Mouse (Mus musculus) liver, adult 2 months (tissue): ENCODE measurements around the gene Tdpoz1. TPM values are rescaled to one million over a fixed set of nuclear protein-coding genes. Genes with fewer than 3 reads are reported as not detected.

Source experiments
- polyA plus RNA-seq: library from polyadenylated mRNA; depleted of rRNA; stranded (reverse); fragments of >200 nt; gene quantifications from 2 replicates; pipeline ENCODE4 v1.2.3, GENCODE M21; 2012; rRNA removed
- total RNA-seq: library from RNA; depleted of rRNA; stranded (reverse); fragments of >200 nt; gene quantifications from 2 replicates; pipeline ENCODE4 v1.2.3, GENCODE M21; 2014; rRNA removed

The Tdpoz1 gene
- total and polyA plus RNA-seq, 2 experiments: not detected

Other genes starting within 250 kb of the Tdpoz1 start
- under 0.01 and 0.09 TPM in 2 replicates for gene Tchh, start 234.0 kb downstream of the Tdpoz1 start, total RNA-seq
- gene Tchh, start 234.0 kb downstream of the Tdpoz1 start, polyA plus RNA-seq: 0.02 and 0.04 TPM in 2 replicates
- not detected in 2 replicates for gene Tchhl1, start 207.6 kb downstream of the Tdpoz1 start, total RNA-seq
- gene Tchhl1, start 207.6 kb downstream of the Tdpoz1 start, polyA plus RNA-seq: not detected in 2 replicates
- gene S100a11, start 155.8 kb downstream of the Tdpoz1 start, total RNA-seq: 3.0 and 5.4 TPM in 2 replicates
- gene S100a11, start 155.8 kb downstream of the Tdpoz1 start, polyA plus RNA-seq: 3.4 and 4.3 TPM in 2 replicates
- gene S100a10, start 121.2 kb downstream of the Tdpoz1 start, total RNA-seq: 147 and 292 TPM in 2 replicates
- 80.0 and 88.2 TPM in 2 replicates for gene S100a10, start 121.2 kb downstream of the Tdpoz1 start, polyA plus RNA-seq
- not detected in 2 replicates for gene Tdpoz2, start 23.6 kb downstream of the Tdpoz1 start, total RNA-seq
- not detected in 2 replicates for gene Tdpoz2, start 23.6 kb downstream of the Tdpoz1 start, polyA plus RNA-seq
- gene Gm37596, start 16.8 kb upstream of the Tdpoz1 start, total RNA-seq: not detected in 2 replicates
- not detected in 2 replicates for gene Gm37596, start 16.8 kb upstream of the Tdpoz1 start, polyA plus RNA-seq
- gene Gm5773, start 96.7 kb upstream of the Tdpoz1 start, total RNA-seq: not detected in 2 replicates
- gene Gm5773, start 96.7 kb upstream of the Tdpoz1 start, polyA plus RNA-seq: not detected in 2 replicates
- not detected in 2 replicates for gene Tdpoz4, start 120.1 kb upstream of the Tdpoz1 start, total RNA-seq
- not detected in 2 replicates for gene Tdpoz4, start 120.1 kb upstream of the Tdpoz1 start, polyA plus RNA-seq
- not detected in 2 replicates for gene Tdpoz3, start 149.7 kb upstream of the Tdpoz1 start, total RNA-seq
- gene Tdpoz3, start 149.7 kb upstream of the Tdpoz1 start, polyA plus RNA-seq: not detected in 2 replicates